Mouse (Mus musculus): ENCODE data around the gene Dennd4c. TPM values are rescaled to one million over a fixed set of nuclear protein-coding genes. Genes with fewer than 3 reads are reported as not detected.

Dennd4c gene
- polyA plus RNA-seq, 1 experiment from 2014 or later = 10.3 TPM

DNA sequence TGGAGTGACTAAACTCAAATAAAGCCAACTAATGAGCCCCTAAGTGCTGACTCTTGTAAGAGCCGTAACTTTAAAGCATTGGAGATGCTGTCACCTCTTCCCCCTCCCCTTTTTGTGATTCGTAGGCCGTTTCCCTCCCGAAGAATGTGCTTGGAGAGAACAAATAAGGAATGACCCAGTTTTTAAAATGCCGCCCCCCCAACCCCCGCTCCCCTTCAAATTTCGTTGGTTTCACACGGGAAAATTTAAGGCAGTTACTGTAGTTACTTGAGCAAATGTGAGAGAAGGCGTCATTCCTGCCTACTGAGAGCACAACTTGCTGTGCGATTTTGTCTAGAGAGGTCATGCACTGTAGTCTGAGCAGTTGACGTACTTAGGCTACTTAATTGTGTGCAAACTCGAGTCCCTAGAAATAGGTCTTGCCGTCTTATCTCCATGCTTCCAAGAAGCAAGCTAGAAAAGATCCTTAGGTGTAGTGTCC is 1.0 kb downstream of the Dennd4c start:
- peak overlapping the region; percentile 78 for H3K4me2 ChIP-seq (replicated peaks; ENCODE audit: low read depth, low read length)
- H3K4me3 ChIP-seq (ENCODE audit: low read length) = peak overlapping the region; percentile 89
- WGBS = 2% methylated on average over 13 of the region's 13 CpGs
- no peaks in the 10 kb centered on the region for H3K27me3 ChIP-seq (ENCODE audit: control insufficient read depth, insufficient read depth, low read length)
- H3K4me1 ChIP-seq (ENCODE audit: control insufficient read depth, insufficient read depth, low read length) = peaks cover 7% of the 10 kb centered on the region
- no peaks in the 10 kb centered on the region for H3K36me3 ChIP-seq (ENCODE audit: control insufficient read depth, insufficient read depth, low read length)
- no peak for ATAC-seq (ENCODE audit: low FRiP score, low TSS enrichment)
- H3K9ac ChIP-seq (ENCODE audit: low read depth, low read length) = peak overlapping the region; percentile 93
- H3K27ac ChIP-seq (ENCODE audit: low read depth, low read length) = peak overlapping the region; percentile 83; the same call in 1 of the 2 replicates
- no peaks in the 10 kb centered on the region for H3K9me3 ChIP-seq (ENCODE audit: control insufficient read depth, low read length)

DNA sequence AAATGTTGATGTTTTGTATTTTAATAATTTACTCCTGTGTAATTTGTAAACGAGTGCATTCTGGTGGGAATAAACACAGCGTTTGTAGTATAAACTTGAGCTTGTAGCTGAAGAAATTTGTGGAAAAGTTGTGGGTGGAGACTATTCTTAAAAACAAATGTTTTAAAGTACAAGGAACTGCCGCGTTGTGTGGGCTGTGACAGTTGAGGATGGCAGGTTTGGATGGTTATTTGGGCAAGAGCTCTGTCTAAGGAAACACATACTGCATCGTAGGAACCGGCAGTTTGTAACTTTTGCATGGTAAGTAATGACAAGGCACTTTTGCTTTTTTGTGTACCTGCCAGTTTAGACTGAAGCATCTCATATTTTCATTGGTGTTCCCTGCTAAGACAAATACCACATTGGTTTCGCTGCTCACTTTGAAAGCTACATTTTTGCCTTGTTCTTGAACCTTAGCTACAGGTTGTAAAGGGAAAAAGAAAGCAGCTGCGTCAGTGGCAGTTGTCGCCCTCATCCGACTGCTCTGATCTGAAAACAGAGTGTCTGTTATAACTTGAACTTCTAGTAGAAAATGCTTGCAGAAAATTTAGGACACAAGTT is 2.1 kb downstream of the Dennd4c start:
- Histone ChIP-seq H3K27me3 (ENCODE audit: control insufficient read depth, insufficient read depth, low read length) (no peaks in the 10 kb centered on the region), H3K4me3 (ENCODE audit: low read length) (no peak overlapping the region), H3K4me2 (replicated peaks; ENCODE audit: low read depth, low read length) (peak overlapping the region; percentile 78), H3K9me3 (ENCODE audit: control insufficient read depth, low read length) (no peaks in the 10 kb centered on the region), H3K4me1 (ENCODE audit: control insufficient read depth, insufficient read depth, low read length) (peaks cover 7% of the 10 kb centered on the region), H3K27ac (ENCODE audit: low read depth, low read length) (no peak overlapping the region), H3K9ac (ENCODE audit: low read depth, low read length) (no peak overlapping the region), H3K36me3 (ENCODE audit: control insufficient read depth, insufficient read depth, low read length) (no peaks in the 10 kb centered on the region)
- 73% methylated on average over 10 of the region's 10 CpGs for WGBS
- ATAC-seq (ENCODE audit: low FRiP score, low TSS enrichment) = no peak

DNA sequence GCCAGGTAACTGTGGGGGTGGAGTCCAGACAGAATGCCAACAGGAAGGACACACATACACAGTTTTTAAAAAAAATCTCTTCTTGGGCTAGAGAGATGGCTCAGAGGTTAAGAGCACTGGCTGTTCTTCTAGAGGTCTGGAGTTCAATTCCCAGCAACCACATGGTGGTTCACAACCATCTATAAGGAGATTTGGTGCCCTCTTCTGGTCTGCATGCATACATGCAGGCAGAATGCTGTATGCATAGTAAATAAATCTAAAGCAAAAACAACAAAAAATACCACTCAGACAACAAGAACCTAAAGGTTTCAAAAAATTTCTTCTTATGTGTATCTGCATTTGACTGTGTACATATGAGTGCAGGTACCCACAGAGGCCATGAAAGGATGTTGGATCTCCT is 16.0 kb downstream of the Dennd4c start:
- Histone ChIP-seq H3K4me2 (replicated peaks; ENCODE audit: low read depth, low read length) (no peak overlapping the region), H3K27ac (ENCODE audit: low read depth, low read length) (no peak overlapping the region), H3K9me3 (ENCODE audit: control insufficient read depth, low read length) (no peaks in the 10 kb centered on the region), H3K4me3 (ENCODE audit: low read length) (no peak overlapping the region), H3K36me3 (ENCODE audit: control insufficient read depth, insufficient read depth, low read length) (no peaks in the 10 kb centered on the region), H3K9ac (ENCODE audit: low read depth, low read length) (no peak overlapping the region), H3K27me3 (ENCODE audit: control insufficient read depth, insufficient read depth, low read length) (no peaks in the 10 kb centered on the region), H3K4me1 (ENCODE audit: control insufficient read depth, insufficient read depth, low read length) (no peaks in the 10 kb centered on the region)
- no peak for ATAC-seq (ENCODE audit: low FRiP score, low TSS enrichment)

DNA sequence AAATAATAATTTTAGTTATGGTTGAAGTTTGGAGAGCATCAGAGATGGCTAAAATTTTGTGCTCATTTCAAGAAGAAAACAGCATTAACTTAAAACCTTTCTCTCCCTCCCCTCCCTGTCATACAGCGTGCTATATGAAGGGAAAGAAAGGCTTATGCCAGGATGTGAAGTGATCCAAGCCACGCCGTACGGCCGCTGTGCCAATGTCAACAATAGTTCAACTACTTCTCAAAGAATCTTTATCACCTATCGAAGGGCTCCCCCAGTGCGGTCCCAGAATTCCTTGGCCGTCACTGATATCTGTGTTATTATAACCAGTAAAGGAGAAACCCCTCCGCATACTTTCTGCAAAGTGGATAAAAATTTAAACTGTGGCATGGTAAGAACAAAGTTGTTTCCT is 29.2 kb downstream of the Dennd4c start:
- no peak for ATAC-seq (ENCODE audit: low FRiP score, low TSS enrichment)
- Histone ChIP-seq H3K9ac (ENCODE audit: low read depth, low read length) (no peak overlapping the region), H3K36me3 (ENCODE audit: control insufficient read depth, insufficient read depth, low read length) (peaks cover 18% of the 10 kb centered on the region; the same call in 1 of the 2 replicates), H3K27me3 (ENCODE audit: control insufficient read depth, insufficient read depth, low read length) (no peaks in the 10 kb centered on the region), H3K9me3 (ENCODE audit: control insufficient read depth, low read length) (no peaks in the 10 kb centered on the region), H3K27ac (ENCODE audit: low read depth, low read length) (no peak overlapping the region), H3K4me2 (replicated peaks; ENCODE audit: low read depth, low read length) (no peak overlapping the region), H3K4me3 (ENCODE audit: low read length) (no peak overlapping the region), H3K4me1 (ENCODE audit: control insufficient read depth, insufficient read depth, low read length) (no peaks in the 10 kb centered on the region)
- WGBS = 65% methylated on average over 9 of the region's 9 CpGs

DNA sequence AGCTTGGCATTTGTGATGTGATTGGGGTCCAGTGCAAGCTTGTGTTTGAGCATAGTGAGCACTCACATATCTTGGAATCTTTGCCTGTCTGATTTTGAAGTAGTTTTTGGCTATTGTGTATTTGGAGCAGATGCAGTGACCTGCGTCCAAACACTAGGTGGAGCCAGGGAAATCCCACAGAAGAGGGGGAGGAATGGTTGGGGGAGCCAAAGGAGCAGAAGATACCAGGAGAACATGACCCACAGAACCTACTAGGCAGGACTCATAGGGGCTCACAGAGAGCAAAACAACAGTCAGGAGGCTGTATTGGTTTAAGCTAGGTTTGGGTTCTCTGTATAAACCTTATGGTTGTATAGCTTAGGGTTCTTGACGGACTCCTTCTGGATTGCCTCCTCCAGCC is 62.2 kb downstream of the Dennd4c start:
- Histone ChIP-seq H3K9me3 (ENCODE audit: control insufficient read depth, low read length) (no peaks in the 10 kb centered on the region), H3K9ac (ENCODE audit: low read depth, low read length) (no peak overlapping the region), H3K27me3 (ENCODE audit: control insufficient read depth, insufficient read depth, low read length) (no peaks in the 10 kb centered on the region), H3K4me3 (ENCODE audit: low read length) (no peak overlapping the region), H3K36me3 (ENCODE audit: control insufficient read depth, insufficient read depth, low read length) (peaks cover 17% of the 10 kb centered on the region; the same call in 1 of the 2 replicates), H3K27ac (ENCODE audit: low read depth, low read length) (no peak overlapping the region), H3K4me1 (ENCODE audit: control insufficient read depth, insufficient read depth, low read length) (no peaks in the 10 kb centered on the region), H3K4me2 (replicated peaks; ENCODE audit: low read depth, low read length) (no peak overlapping the region)
- ATAC-seq (ENCODE audit: low FRiP score, low TSS enrichment) = no peak
- WGBS = 59% methylated on average over 2 of the region's 2 CpGs

DNA sequence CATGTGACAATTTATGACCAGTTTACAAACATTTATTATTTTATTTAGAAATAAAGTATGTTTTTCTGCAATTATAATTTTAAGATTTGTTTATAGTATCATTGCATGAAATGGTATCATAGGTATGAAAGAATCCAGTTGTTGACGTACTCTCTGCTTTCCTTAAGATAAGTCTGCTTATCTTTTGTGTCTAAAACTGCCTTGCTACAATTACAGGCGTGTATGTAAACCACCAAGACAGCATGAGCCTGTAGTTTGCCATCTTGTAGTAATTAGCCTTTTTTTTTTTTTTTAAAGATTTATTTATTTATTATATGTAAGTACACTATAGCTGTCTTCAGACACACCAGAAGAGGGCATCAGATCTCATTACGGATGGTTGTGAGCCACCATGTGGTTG is 66.5 kb downstream of the Dennd4c start:
- H3K4me1 ChIP-seq (ENCODE audit: control insufficient read depth, insufficient read depth, low read length) = no peaks in the 10 kb centered on the region
- H3K4me2 ChIP-seq (replicated peaks; ENCODE audit: low read depth, low read length) = no peak overlapping the region
- no peaks in the 10 kb centered on the region for H3K9me3 ChIP-seq (ENCODE audit: control insufficient read depth, low read length)
- H3K36me3 ChIP-seq (ENCODE audit: control insufficient read depth, insufficient read depth, low read length) = peaks cover 15% of the 10 kb centered on the region; the same call in 1 of the 2 replicates
- no peak for ATAC-seq (ENCODE audit: low FRiP score, low TSS enrichment)
- H3K9ac ChIP-seq (ENCODE audit: low read depth, low read length) = no peak overlapping the region
- no peaks in the 10 kb centered on the region for H3K27me3 ChIP-seq (ENCODE audit: control insufficient read depth, insufficient read depth, low read length)
- H3K4me3 ChIP-seq (ENCODE audit: low read length) = no peak overlapping the region
- WGBS = 99% methylated on average over 2 of the region's 3 CpGs
- no peak overlapping the region for H3K27ac ChIP-seq (ENCODE audit: low read depth, low read length)

DNA sequence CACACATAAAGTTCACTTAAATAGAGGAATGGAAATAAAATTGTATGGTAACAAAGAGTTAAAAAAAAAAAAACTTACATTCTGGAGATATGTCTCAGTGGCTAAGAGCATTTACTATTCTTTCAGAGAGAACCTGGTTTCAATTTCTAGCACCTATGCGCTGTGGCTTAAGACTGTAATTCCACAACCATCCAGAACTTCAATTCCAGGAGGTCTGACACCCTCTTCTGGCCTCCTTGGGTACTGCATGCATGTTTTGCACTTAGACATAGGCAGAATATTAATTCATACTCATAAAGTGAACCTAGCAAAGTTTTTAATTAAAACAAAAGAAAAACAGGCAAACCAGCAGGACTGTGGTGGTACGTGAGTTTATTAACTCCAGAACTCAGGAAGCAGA is 74.8 kb downstream of the Dennd4c start:
- no peak for ATAC-seq (ENCODE audit: low FRiP score, low TSS enrichment)
- 82% methylated on average over 2 of the region's 2 CpGs for WGBS
- H3K36me3 ChIP-seq (ENCODE audit: control insufficient read depth, insufficient read depth, low read length) = peaks cover 42% of the 10 kb centered on the region

DNA sequence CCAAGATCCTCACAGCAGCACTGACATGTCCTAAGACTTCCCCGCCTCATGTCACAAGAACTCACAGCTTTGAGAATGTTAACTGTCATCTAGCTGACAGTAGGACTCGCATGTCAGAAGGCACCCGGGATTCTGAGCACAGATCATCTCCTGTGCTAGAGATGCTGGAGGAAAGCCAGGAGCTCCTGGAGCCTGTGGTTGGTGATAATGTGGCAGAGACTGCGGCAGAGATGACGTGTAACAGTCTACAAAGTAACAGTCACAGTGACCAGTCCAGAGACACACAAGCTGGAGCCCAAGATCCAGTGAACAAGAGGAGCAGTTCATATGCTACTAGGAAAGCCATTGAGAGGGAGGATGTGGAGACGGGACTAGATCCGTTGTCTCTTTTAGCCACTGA is 76.8 kb downstream of the Dennd4c start:
- Histone ChIP-seq H3K27ac (ENCODE audit: low read depth, low read length) (no peak overlapping the region), H3K36me3 (ENCODE audit: control insufficient read depth, insufficient read depth, low read length) (peaks cover 57% of the 10 kb centered on the region), H3K9ac (ENCODE audit: low read depth, low read length) (no peak overlapping the region), H3K4me2 (replicated peaks; ENCODE audit: low read depth, low read length) (no peak overlapping the region), H3K4me1 (ENCODE audit: control insufficient read depth, insufficient read depth, low read length) (no peaks in the 10 kb centered on the region), H3K9me3 (ENCODE audit: control insufficient read depth, low read length) (no peaks in the 10 kb centered on the region), H3K27me3 (ENCODE audit: control insufficient read depth, insufficient read depth, low read length) (no peaks in the 10 kb centered on the region), H3K4me3 (ENCODE audit: low read length) (no peak overlapping the region)
- no peak for ATAC-seq (ENCODE audit: low FRiP score, low TSS enrichment)
- WGBS = 96% methylated on average over 7 of the region's 7 CpGs

More for the DNA sequence above, 74.8 kb downstream of the Dennd4c start:
- H3K4me1 ChIP-seq (ENCODE audit: control insufficient read depth, insufficient read depth, low read length) = no peaks in the 10 kb centered on the region
- H3K9me3 ChIP-seq (ENCODE audit: control insufficient read depth, low read length) = no peaks in the 10 kb centered on the region
- no peak overlapping the region for H3K4me3 ChIP-seq (ENCODE audit: low read length)
- no peak overlapping the region for H3K9ac ChIP-seq (ENCODE audit: low read depth, low read length)
- H3K27me3 ChIP-seq (ENCODE audit: control insufficient read depth, insufficient read depth, low read length) = no peaks in the 10 kb centered on the region
- H3K4me2 ChIP-seq (replicated peaks; ENCODE audit: low read depth, low read length) = no peak overlapping the region
- no peak overlapping the region for H3K27ac ChIP-seq (ENCODE audit: low read depth, low read length)

DNA sequence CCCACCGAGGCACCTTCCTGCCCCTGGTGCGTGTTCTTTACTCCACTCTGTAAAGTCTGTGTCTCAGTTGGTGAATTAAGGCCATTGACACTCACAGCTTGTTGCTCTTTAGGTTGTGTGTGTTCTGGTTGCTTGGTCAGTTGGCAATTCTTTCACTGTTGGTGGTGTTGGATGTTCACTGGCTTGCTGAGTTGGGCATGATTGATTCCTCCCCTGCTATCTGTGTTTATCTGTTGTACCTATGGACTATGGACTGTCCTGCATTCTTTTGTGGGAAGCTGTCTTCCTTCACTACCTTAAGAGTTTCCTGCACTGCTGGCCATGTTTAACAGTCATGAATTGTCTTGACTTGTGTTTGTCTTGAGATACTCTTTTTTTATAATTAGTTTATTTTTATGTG is 83.5 kb downstream of the Dennd4c start:
- ATAC-seq (ENCODE audit: low FRiP score, low TSS enrichment) = no peak
- no peaks in the 10 kb centered on the region for H3K4me1 ChIP-seq (ENCODE audit: control insufficient read depth, insufficient read depth, low read length)
- H3K9ac ChIP-seq (ENCODE audit: low read depth, low read length) = no peak overlapping the region
- H3K36me3 ChIP-seq (ENCODE audit: control insufficient read depth, insufficient read depth, low read length) = peaks cover 50% of the 10 kb centered on the region
- no peak overlapping the region for H3K4me2 ChIP-seq (replicated peaks; ENCODE audit: low read depth, low read length)
- no peak overlapping the region for H3K27ac ChIP-seq (ENCODE audit: low read depth, low read length)
- H3K27me3 ChIP-seq (ENCODE audit: control insufficient read depth, insufficient read depth, low read length) = no peaks in the 10 kb centered on the region
- H3K4me3 ChIP-seq (ENCODE audit: low read length) = no peak overlapping the region
- 97% methylated on average over 2 of the region's 2 CpGs for WGBS
- H3K9me3 ChIP-seq (ENCODE audit: control insufficient read depth, low read length) = no peaks in the 10 kb centered on the region

All from kidney, embryonic 14.5 days (tissue).